Mouse (Mus musculus) layer of hippocampus, adult 9-10 months (tissue): ENCODE data around the gene Wbp2.

Experiments
- DNase-seq: peaks from one replicate; pipeline ENCODE4 v3.0.0; 2022; ENCODE audit warnings: low spot score

The Wbp2 gene

GRCm38 (mm10) chr11:116062521-116062920, 24.3 kb downstream of the Wbp2 start:
- DNase-seq = no peak

GRCm38 (mm10) chr11:116061641-116062415, 25.0 kb downstream of the Wbp2 start:
- DNase-seq = no peak

- no peak for DNase-seq
These were observed 26.2 kb downstream of the Wbp2 start for GRCm38 (mm10) chr11:116060596-116060995.

GRCm38 (mm10) chr11:116059691-116060025, 27.1 kb downstream of the Wbp2 start:
- no peak for DNase-seq

GRCm38 (mm10) chr11:116058868-116059690, 27.7 kb downstream of the Wbp2 start:
- DNase-seq = no peak

- DNase-seq = no peak
These were observed 28.7 kb downstream of the Wbp2 start for GRCm38 (mm10) chr11:116058022-116058614.

GRCm38 (mm10) chr11:116057237-116057881, 29.4 kb downstream of the Wbp2 start:
- DNase-seq = no peak

GRCm38 (mm10) chr11:116055873-116056272, 30.9 kb downstream of the Wbp2 start:
- no peak for DNase-seq

GRCm38 (mm10) chr11:116053510-116054229, 33.1 kb downstream of the Wbp2 start:
- DNase-seq = no peak

GRCm38 (mm10) chr11:116050196-116050595, 36.6 kb downstream of the Wbp2 start:
- no peak for DNase-seq

GRCm38 (mm10) chr11:116049610-116050009, 37.2 kb downstream of the Wbp2 start:
- no peak for DNase-seq

- no peak for DNase-seq
These were observed 41.6 kb downstream of the Wbp2 start for GRCm38 (mm10) chr11:116045173-116045572.

GRCm38 (mm10) chr11:116043286-116043685, 43.5 kb downstream of the Wbp2 start:
- no peak for DNase-seq

- no peak for DNase-seq
These were observed 44.2 kb downstream of the Wbp2 start for GRCm38 (mm10) chr11:116042372-116043138.

GRCm38 (mm10) chr11:116041833-116042232, 45.0 kb downstream of the Wbp2 start:
- DNase-seq = no peak

- no peak for DNase-seq
These were observed 46.2 kb downstream of the Wbp2 start for GRCm38 (mm10) chr11:116040593-116040992.

GRCm38 (mm10) chr11:116037826-116038225, 49.0 kb downstream of the Wbp2 start:
- no peak for DNase-seq

GRCm38 (mm10) chr11:116036671-116037070, 50.1 kb downstream of the Wbp2 start:
- no peak for DNase-seq

- no peak for DNase-seq
These were observed 52.2 kb downstream of the Wbp2 start for GRCm38 (mm10) chr11:116034584-116034983.

GRCm38 (mm10) chr11:116030898-116031845, 55.6 kb downstream of the Wbp2 start:
- DNase-seq = no peak
